Mouse (Mus musculus): ENCODE results near the gene Hepacam. TPM values are rescaled to one million over a fixed set of nuclear protein-coding genes. Genes with fewer than 3 reads are reported as not detected.

Gene Hepacam
- total and polyA plus RNA-seq, 3 experiments: 0.01 to 0.04 TPM; not detected in 1

GRCm38 (mm10) chr9:37368860-37369259 is 1.7 kb downstream of the Hepacam start:
- no peak for DNase-seq (ENCODE audit: low read depth, low spot score)
- TF ChIP-seq POLR2AphosphoS2 (IDR thresholded peaks at IDR 0.05; ENCODE audit: low read length) (no peak), TAL1 (IDR thresholded peaks at IDR 0.05; ENCODE audit: low read length) (no peak), MXI1 (IDR thresholded peaks at IDR 0.05; ENCODE audit: low read depth, low read length) (no peak), E2F4 (IDR thresholded peaks at IDR 0.05; ENCODE audit: borderline replicate concordance, low read depth, low read length) (no peak), TCF12 (IDR thresholded peaks at IDR 0.05; ENCODE audit: low read depth, low read length) (no peak), GABPA (IDR thresholded peaks at IDR 0.05; ENCODE audit: low read depth, low read length) (no peak), CHD2 (IDR thresholded peaks at IDR 0.05; ENCODE audit: low read length) (no peak), ELF1 (IDR thresholded peaks at IDR 0.05; ENCODE audit: low read depth, low read length) (no peak), MYB (IDR thresholded peaks at IDR 0.05; ENCODE audit: low read depth, low read length) (no peak), USF1 (IDR thresholded peaks at IDR 0.05; ENCODE audit: low read depth, low read length) (no peak), RAD21 (IDR thresholded peaks at IDR 0.05; ENCODE audit: low read depth, low read length) (no peak), CTCF (IDR thresholded peaks at IDR 0.05 in 2 of 3, conservative IDR thresholded peaks at IDR 0.05 in 1 of 3; ENCODE audit: control insufficient read depth in 1 of 3, insufficient read depth in 1 of 3, low read depth in 2 of 3, low read length in 3 of 3, poor library complexity in 1 of 3, severe bottlenecking in 1 of 3) (no peak), JUND (IDR thresholded peaks at IDR 0.05; ENCODE audit: low read depth, low read length) (no peak), NRF1 (IDR thresholded peaks at IDR 0.05; ENCODE audit: insufficient read depth, low read depth, low read length, poor library complexity, severe bottlenecking) (no peak), ZNF384 (IDR thresholded peaks at IDR 0.05; ENCODE audit: low read depth, low read length) (no peak)
- Histone ChIP-seq H3K4me1 (ENCODE audit: control insufficient read depth in 1 of 2, insufficient read depth in 2 of 2, low read length in 2 of 2) (no peaks in the 10 kb centered on the region), H3K79me2 (ENCODE audit: control insufficient read depth, insufficient read depth, low read length, poor library complexity) (no peaks in the 10 kb centered on the region; the same call in 1 of the 2 replicates), H3K36me3 (ENCODE audit: control insufficient read depth in 1 of 2, insufficient read depth in 2 of 2, low read length in 2 of 2) (no peaks in the 10 kb centered on the region), H3K4me3 (ENCODE audit: control insufficient read depth in 1 of 2, insufficient read depth in 1 of 2, low read depth in 2 of 2, low read length in 2 of 2) (no peak overlapping the region), H3K27ac (ENCODE audit: control insufficient read depth, low read depth, low read length) (no peak overlapping the region), H3K27me3 (ENCODE audit: control insufficient read depth in 1 of 2, insufficient read depth in 2 of 2, low read length in 2 of 2) (peaks cover 2 to 8% of the 10 kb centered on the region in 2 experiments), H3K9me3 (replicated peaks; ENCODE audit: insufficient read depth, low read length) (no peaks in the 10 kb centered on the region), H3K9ac (ENCODE audit: control insufficient read depth, low read depth, low read length, poor library complexity, severe bottlenecking) (no peak overlapping the region)

DNA sequence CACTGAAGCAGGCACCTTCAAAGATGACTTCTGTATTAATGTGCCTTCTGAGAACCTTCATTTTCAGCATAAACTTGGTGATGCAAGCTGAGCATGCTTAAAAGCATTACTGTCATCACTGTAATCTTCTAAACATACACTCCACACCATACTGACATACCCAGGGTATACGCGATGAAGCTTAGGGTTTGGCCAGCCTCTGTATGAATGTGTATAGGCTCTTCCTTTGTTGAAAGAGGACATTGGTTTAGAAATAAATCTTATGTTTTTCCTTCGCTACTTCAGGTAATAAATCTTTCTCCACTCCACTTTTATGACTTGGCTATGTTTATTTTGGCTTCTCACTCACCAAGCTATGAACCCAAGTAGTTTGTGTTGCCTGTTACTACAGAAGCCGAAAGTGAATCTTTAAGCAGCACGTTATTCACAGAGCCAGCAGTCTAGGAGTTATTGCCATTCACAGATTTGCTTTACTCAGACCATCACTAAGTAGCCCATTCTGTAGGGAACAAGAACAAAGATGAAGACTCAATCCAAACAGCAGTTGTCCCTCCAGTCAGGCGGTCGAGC is 4.2 kb downstream of the Hepacam start:
- Histone ChIP-seq H3K4me3 (ENCODE audit: control insufficient read depth in 1 of 2, insufficient read depth in 1 of 2, low read depth in 2 of 2, low read length in 2 of 2) (no peak overlapping the region), H3K4me1 (ENCODE audit: control insufficient read depth in 1 of 2, insufficient read depth in 2 of 2, low read length in 2 of 2) (no peaks in the 10 kb centered on the region), H3K27ac (ENCODE audit: control insufficient read depth, low read depth, low read length) (no peak overlapping the region), H3K36me3 (ENCODE audit: control insufficient read depth in 1 of 2, insufficient read depth in 2 of 2, low read length in 2 of 2) (no peaks in the 10 kb centered on the region), H3K27me3 (ENCODE audit: control insufficient read depth in 1 of 2, insufficient read depth in 2 of 2, low read length in 2 of 2) (peaks cover 2 to 8% of the 10 kb centered on the region in 2 experiments), H3K79me2 (ENCODE audit: control insufficient read depth, insufficient read depth, low read length, poor library complexity) (no peaks in the 10 kb centered on the region), H3K9ac (ENCODE audit: control insufficient read depth, low read depth, low read length, poor library complexity, severe bottlenecking) (no peak overlapping the region), H3K9me3 (replicated peaks; ENCODE audit: insufficient read depth, low read length) (no peaks in the 10 kb centered on the region)
- no peak for TF ChIP-seq ELF1 (IDR thresholded peaks at IDR 0.05; ENCODE audit: low read depth, low read length)
- TF ChIP-seq GABPA (IDR thresholded peaks at IDR 0.05; ENCODE audit: low read depth, low read length): no peak
- no peak for TF ChIP-seq TCF12 (IDR thresholded peaks at IDR 0.05; ENCODE audit: low read depth, low read length)
- TF ChIP-seq USF2 (IDR thresholded peaks at IDR 0.05; ENCODE audit: borderline replicate concordance in 1 of 2, insufficient read depth in 1 of 2, low read depth in 1 of 2, low read length in 2 of 2): no peak
- TF ChIP-seq MEF2A (IDR thresholded peaks at IDR 0.05; ENCODE audit: extremely low read depth, insufficient replicate concordance, low read depth, low read length, poor library complexity, severe bottlenecking): no peak
- no peak for TF ChIP-seq ZKSCAN1 (IDR thresholded peaks at IDR 0.05; ENCODE audit: low read depth, low read length)
- TF ChIP-seq MAX (IDR thresholded peaks at IDR 0.05; ENCODE audit: low read length): no peak
- no peak for TF ChIP-seq HCFC1 (IDR thresholded peaks at IDR 0.05; ENCODE audit: low read depth, low read length)
- TF ChIP-seq MYB (IDR thresholded peaks at IDR 0.05; ENCODE audit: low read depth, low read length): no peak
- no peak for TF ChIP-seq UBTF (IDR thresholded peaks at IDR 0.05; ENCODE audit: borderline replicate concordance, insufficient read depth, low read depth, low read length)
- TF ChIP-seq ZC3H11A (IDR thresholded peaks at IDR 0.05; ENCODE audit: low read depth, low read length): no peak
- no peak for TF ChIP-seq E2F4 (IDR thresholded peaks at IDR 0.05; ENCODE audit: borderline replicate concordance, low read depth, low read length)
- no peak for TF ChIP-seq POLR2AphosphoS2 (IDR thresholded peaks at IDR 0.05; ENCODE audit: low read length)
- no peak for TF ChIP-seq ZNF384 (IDR thresholded peaks at IDR 0.05; ENCODE audit: low read depth, low read length)
- TF ChIP-seq SIN3A (IDR thresholded peaks at IDR 0.05; ENCODE audit: low read length): no peak
- no peak for TF ChIP-seq KAT2A (conservative IDR thresholded peaks at IDR 0.05; ENCODE audit: low read depth, low read length)
- no peak for TF ChIP-seq NELFE (IDR thresholded peaks at IDR 0.05; ENCODE audit: low read depth, low read length)
- TF ChIP-seq RCOR1 (IDR thresholded peaks at IDR 0.05; ENCODE audit: low read depth, low read length): no peak
- no peak for DNase-seq (ENCODE audit: low read depth, low spot score)
